Mouse (Mus musculus): ENCODE results near the gene Mbtd1.
A peak's percentile ranks its signal among the peaks of the same experiment; 100 is the strongest.

DNA sequence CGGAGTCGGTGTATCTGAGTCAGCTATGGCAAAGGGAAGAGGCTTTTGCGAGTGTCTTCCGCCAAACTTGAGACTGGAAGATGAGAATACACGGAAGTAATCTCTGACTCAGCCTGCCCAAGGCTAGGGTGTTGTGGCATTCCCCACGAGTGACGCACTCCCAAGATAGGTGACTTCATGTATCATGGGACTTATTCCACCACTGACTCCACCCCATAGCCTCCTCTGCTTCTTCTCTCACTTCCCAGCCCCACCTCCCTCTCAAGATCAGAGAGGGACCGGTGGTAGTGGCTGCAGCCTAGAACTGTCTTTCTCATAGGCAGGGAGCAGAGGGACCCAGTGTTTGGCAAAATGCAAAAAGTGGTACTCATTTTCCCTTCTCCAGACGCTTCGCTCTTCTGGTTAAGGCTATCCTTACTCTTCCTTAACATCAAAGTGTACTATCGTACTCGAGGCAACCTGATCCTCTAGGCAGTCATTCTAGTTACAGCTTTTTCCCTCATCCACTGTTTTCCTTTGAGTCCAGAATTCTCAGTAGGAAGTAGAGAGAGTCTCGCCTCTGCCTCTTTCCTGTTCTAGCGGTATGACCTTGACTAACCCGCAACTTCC is 109.6 kb downstream of the Mbtd1 start:
- TF ChIP-seq CTCF (IDR thresholded peaks at IDR 0.05; ENCODE audit: borderline replicate concordance, insufficient read depth, low read depth, low read length) (no peak), POLR2A (IDR thresholded peaks at IDR 0.05; ENCODE audit: borderline replicate concordance, insufficient read depth, low read length) (peak; percentile 62; the same call in 1 of the 2 replicates)

Measured in cerebellum, adult 2 months (tissue).